Mouse (Mus musculus) 3T3-L1 (cell line): Measurements from ENCODE around the gene Grik2.

Experiments
- DNase-seq: peaks from one replicate; pipeline ENCODE4 v3.0.0-alpha.2; 2015; ENCODE audit warnings: low read depth, low spot score

Grik2 gene

GRCm38 (mm10) chr10:49788381-49788906, at the start of gene Grik2:
Gene Grik2, minus strand, starts transcription at chr10:49788766.
- DNase-seq = peak; percentile 47

- no peak for DNase-seq
These were observed 45.8 kb upstream of the Grik2 start for GRCm38 (mm10) chr10:49834392-49834791.

- no peak for DNase-seq
These were observed 18.7 kb upstream of the Grik2 start for GRCm38 (mm10) chr10:49807276-49807675.

GRCm38 (mm10) chr10:49801001-49801400, 12.4 kb upstream of the Grik2 start:
- no peak for DNase-seq

- no peak for DNase-seq
These were observed 5.6 kb upstream of the Grik2 start for GRCm38 (mm10) chr10:49794129-49794528.

- no peak for DNase-seq
These were observed 1.8 kb upstream of the Grik2 start for GRCm38 (mm10) chr10:49790326-49790725.

GRCm38 (mm10) chr10:49789711-49790110, 1.1 kb upstream of the Grik2 start:
- DNase-seq = no peak

GRCm38 (mm10) chr10:49788914-49789313, 348 bp upstream of the Grik2 start:
- peak; percentile 3 for DNase-seq

GRCm38 (mm10) chr10:49786630-49787029, 1.9 kb downstream of the Grik2 start:
- no peak for DNase-seq

- DNase-seq = peak; percentile 49
These were observed 3.1 kb downstream of the Grik2 start for GRCm38 (mm10) chr10:49785477-49785876.

- peak; percentile 58 for DNase-seq
These were observed 3.7 kb downstream of the Grik2 start for GRCm38 (mm10) chr10:49784831-49785230.

GRCm38 (mm10) chr10:49782741-49783691, 5.5 kb downstream of the Grik2 start:
- DNase-seq = peak; percentile 39

- DNase-seq = peak; percentile 2
These were observed 6.5 kb downstream of the Grik2 start for GRCm38 (mm10) chr10:49782061-49782460.

GRCm38 (mm10) chr10:49780430-49780829, 8.1 kb downstream of the Grik2 start:
- DNase-seq = no peak

- DNase-seq = no peak
These were observed 19.7 kb downstream of the Grik2 start for GRCm38 (mm10) chr10:49768897-49769296.

- DNase-seq = no peak
These were observed 21.0 kb downstream of the Grik2 start for GRCm38 (mm10) chr10:49767556-49767955.

GRCm38 (mm10) chr10:49762607-49763006, 26.0 kb downstream of the Grik2 start:
- no peak for DNase-seq

- no peak for DNase-seq
These were observed 36.8 kb downstream of the Grik2 start for GRCm38 (mm10) chr10:49751769-49752168.

- DNase-seq = no peak
These were observed 56.7 kb downstream of the Grik2 start for GRCm38 (mm10) chr10:49731841-49732240.

GRCm38 (mm10) chr10:49723706-49724105, 64.9 kb downstream of the Grik2 start:
- peak; percentile 51 for DNase-seq

GRCm38 (mm10) chr10:49716856-49717255, 71.7 kb downstream of the Grik2 start:
- DNase-seq = peak; percentile 74

- DNase-seq = no peak
These were observed 78.8 kb downstream of the Grik2 start for GRCm38 (mm10) chr10:49709748-49710147.

GRCm38 (mm10) chr10:49704446-49704845, 84.1 kb downstream of the Grik2 start:
- DNase-seq = no peak
